Mouse (Mus musculus) v-Abl transformed pro-B cells (cell line): ENCODE measurements at regions not wholly inside any gene's neighbourhood (a gene's known extent, or its start where the extent isn't known, plus 50 kb on each side); places are given as distances from the start of the nearest gene placed in this dataset.

Source experiments
- in situ Hi-C, 2 experiments: fragments of 400-800 bp; cut with MboI; formaldehyde crosslinking; loops; one replicate each; pipeline ENCODE4 v1.15.1; 2025; ENCODE audit not compliant: unreplicated experiment in 2 of 2

GRCm38 (mm10) chr10:37397271-37397991, 258.7 kb upstream of the Marcks start:
- in situ Hi-C loops, result loop anchor here in 1 of 2 experiments (5.0 kb wide), 1 partner anchor 260 kb away; the partner anchor contains the start of gene Marcks

- in situ Hi-C loops, result no loop called here
Observed at GRCm38 (mm10) chr10:37390011-37390410, 251.3 kb upstream of the Marcks start.

GRCm38 (mm10) chr10:37386216-37386615, 247.5 kb upstream of the Marcks start:
- in situ Hi-C loops, result no loop called here

- in situ Hi-C loops, result no loop called here
Observed at GRCm38 (mm10) chr10:37380024-37380423, 241.3 kb upstream of the Marcks start.

GRCm38 (mm10) chr10:37378002-37378702, 239.4 kb upstream of the Marcks start:
- in situ Hi-C loops, result no loop called here

GRCm38 (mm10) chr10:37377258-37378001, 238.7 kb upstream of the Marcks start:
- in situ Hi-C loops, result no loop called here

- in situ Hi-C loops, result no loop called here
Observed at GRCm38 (mm10) chr10:37376172-37376571, 237.5 kb upstream of the Marcks start.

GRCm38 (mm10) chr10:37375648-37376047, 236.9 kb upstream of the Marcks start:
- in situ Hi-C loops, result no loop called here

- in situ Hi-C loops, result no loop called here
Observed at GRCm38 (mm10) chr10:37368997-37369679, 230.4 kb upstream of the Marcks start.

- in situ Hi-C loops, result no loop called here
Observed at GRCm38 (mm10) chr10:37367796-37368195, 229.1 kb upstream of the Marcks start.

- in situ Hi-C loops, result no loop called here
Observed at GRCm38 (mm10) chr10:37364506-37364905, 225.8 kb upstream of the Marcks start.

GRCm38 (mm10) chr10:37360985-37361384, 222.3 kb upstream of the Marcks start:
- in situ Hi-C loops, result no loop called here

- in situ Hi-C loops, result no loop called here
Observed at GRCm38 (mm10) chr10:37358900-37359299, 220.2 kb upstream of the Marcks start.

- in situ Hi-C loops, result no loop called here
Observed at GRCm38 (mm10) chr10:37358334-37358733, 219.6 kb upstream of the Marcks start.

GRCm38 (mm10) chr10:37357304-37358060, 218.8 kb upstream of the Marcks start:
- in situ Hi-C loops, result no loop called here

- in situ Hi-C loops, result loop anchor here in 1 of 2 experiments (25.0 kb wide), 1 partner anchor 212 kb away; the partner anchor contains the start of gene Marcks
Observed at GRCm38 (mm10) chr10:37349261-37349660, 210.5 kb upstream of the Marcks start.

GRCm38 (mm10) chr10:37348416-37348815, 209.7 kb upstream of the Marcks start:
- in situ Hi-C loops, result loop anchor here in 1 of 2 experiments (25.0 kb wide), 1 partner anchor 211 kb away; the partner anchor contains the start of gene Marcks

GRCm38 (mm10) chr10:37347661-37348060, 208.9 kb upstream of the Marcks start:
- in situ Hi-C loops, result loop anchor here in 1 of 2 experiments (25.0 kb wide), 1 partner anchor 210 kb away; the partner anchor contains the start of gene Marcks

- in situ Hi-C loops, result loop anchor here in 1 of 2 experiments (25.0 kb wide), 1 partner anchor 205 kb away; the partner anchor contains the start of gene Marcks
Observed at GRCm38 (mm10) chr10:37342675-37343074, 204.0 kb upstream of the Marcks start.
